Mouse (Mus musculus) brain, embryonic 14.5 days (tissue): ENCODE results near the gene Relt. TPM values are rescaled to one million over a fixed set of nuclear protein-coding genes. Genes with fewer than 3 reads are reported as not detected.

Experiments
- DNase-seq: peaks from one replicate; pipeline ENCODE4 v3.0.0-alpha.2; 2011; ENCODE audit warnings: low read depth
- CTCF ChIP-seq: fragments of 200-500 bp; IDR thresholded peaks from 2 replicates; pipeline ENCODE4 v1.5.1; 2012; ENCODE audit warnings: inconsistent platforms, mild to moderate bottlenecking, moderate library complexity, borderline replicate concordance; ENCODE audit not compliant: insufficient read depth, insufficient read length; ENCODE audit errors: extremely low read depth
- POLR2A ChIP-seq: fragments of 200-500 bp; IDR thresholded peaks from 2 replicates; pipeline ENCODE4 v1.6.1; 2012; ENCODE audit warnings: mild to moderate bottlenecking, inconsistent platforms, borderline replicate concordance; ENCODE audit not compliant: poor library complexity, insufficient read depth, insufficient read length, severe bottlenecking; ENCODE audit errors: extremely low read depth
- polyA plus RNA-seq: library from polyadenylated mRNA; depleted of rRNA; stranded (reverse); fragments of >200 nt; gene quantifications from 2 replicates; pipeline ENCODE4 v1.2.3, GENCODE M21; 2012

Relt gene
- polyA plus RNA-seq, 1 experiment, result 6.2 TPM

DNA sequence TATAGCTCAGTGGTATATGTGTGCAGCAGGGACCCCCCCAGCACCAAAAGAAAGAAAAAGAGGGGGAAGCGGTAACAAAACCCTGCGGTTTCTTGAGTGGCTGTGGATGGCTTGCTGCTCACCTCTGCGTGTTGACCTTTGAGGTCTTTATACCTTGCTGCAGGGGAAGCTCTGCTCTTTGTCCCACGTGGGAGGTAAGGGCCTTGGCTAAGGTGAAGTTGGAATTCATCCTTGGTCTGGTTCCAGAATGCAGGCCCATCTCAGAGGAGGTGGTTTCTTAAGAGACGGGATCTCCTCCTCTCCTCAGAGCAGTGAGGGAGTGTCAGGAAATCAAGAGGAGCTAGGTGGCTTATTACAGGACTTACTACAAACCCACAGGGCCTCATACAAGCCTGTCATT is 21.1 kb downstream of the Relt start:
- TF ChIP-seq POLR2A, result no peak
- no peak for TF ChIP-seq CTCF
- DNase-seq, result no peak

DNA sequence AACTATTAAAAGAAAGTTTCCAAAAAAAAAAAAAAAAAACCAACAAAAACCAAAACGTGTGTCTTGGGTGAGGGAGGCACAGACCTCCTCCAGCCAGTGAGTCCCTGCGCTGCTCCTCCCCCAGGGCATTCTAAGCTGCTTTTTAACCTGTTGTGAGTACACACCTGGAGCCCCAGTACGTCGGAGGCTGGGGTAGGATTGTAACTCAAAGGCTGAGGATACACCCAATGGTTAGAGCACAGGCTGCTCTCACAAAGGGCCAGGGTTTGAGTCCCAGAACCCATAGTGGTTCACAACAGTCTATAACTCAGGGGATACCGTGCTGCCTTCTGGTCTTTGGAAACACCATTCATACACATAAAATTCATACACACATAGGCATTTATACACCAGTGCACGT is 21.6 kb downstream of the Relt start:
- TF ChIP-seq CTCF (no peak), POLR2A (no peak)
- DNase-seq, result no peak

DNA sequence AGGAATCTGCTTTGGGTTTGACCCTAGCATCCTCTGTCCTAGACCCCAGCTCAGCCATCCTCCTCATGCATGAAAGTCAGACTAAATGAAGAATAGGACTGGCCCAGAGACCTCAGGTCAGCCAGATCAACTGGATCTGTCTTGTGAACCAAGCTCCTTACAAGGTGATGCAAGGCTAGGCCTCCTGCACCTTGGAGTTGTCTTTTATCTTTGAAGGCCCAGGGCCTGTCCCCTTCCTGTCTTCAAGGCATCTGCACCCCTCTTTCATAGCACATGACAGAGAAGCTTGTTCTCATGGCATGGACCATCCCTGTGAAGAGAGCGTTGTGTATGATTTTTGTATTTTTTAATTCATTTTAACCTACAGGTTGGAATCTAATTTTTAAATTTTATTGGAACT is 22.3 kb downstream of the Relt start:
- TF ChIP-seq CTCF, result no peak
- TF ChIP-seq POLR2A, result no peak
- DNase-seq, result no peak

DNA sequence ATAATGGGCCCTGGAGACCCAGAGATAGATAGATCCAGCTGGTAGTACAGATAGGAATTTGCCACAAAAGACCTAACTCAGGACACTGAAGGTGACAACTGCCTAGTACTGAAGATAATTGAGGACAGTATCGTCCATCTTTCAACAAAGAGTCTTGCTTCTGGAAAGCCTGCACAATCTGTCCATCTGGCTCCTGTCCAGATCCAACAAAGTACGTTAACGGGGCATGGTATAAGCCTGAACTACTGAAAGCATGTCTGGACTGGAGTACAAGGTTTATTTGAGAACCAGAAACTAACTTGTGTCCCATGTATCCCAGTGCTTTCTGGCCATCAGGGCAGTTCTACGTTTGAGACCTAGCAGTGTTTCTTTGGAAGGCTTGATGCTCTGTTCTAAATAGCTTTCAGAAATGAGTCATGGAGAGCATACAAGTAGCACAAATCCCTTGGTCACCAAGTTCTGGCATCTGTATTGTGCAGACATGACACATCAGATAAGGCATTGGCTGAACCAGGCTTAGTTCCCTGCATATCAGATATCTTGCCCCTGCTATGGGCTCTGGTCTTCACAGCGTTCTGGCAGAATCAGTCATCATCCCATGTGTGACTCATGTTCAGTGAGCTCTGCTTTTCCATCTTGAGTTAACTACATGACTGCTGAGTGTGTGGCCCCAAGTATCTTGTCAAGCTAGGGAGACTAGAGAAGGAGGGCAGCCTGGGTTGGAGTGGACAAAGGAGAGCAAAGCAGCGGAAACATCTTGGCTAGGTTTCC is 23.4 kb downstream of the Relt start:
- no peak for TF ChIP-seq CTCF
- peak; percentile 49 for DNase-seq

DNA sequence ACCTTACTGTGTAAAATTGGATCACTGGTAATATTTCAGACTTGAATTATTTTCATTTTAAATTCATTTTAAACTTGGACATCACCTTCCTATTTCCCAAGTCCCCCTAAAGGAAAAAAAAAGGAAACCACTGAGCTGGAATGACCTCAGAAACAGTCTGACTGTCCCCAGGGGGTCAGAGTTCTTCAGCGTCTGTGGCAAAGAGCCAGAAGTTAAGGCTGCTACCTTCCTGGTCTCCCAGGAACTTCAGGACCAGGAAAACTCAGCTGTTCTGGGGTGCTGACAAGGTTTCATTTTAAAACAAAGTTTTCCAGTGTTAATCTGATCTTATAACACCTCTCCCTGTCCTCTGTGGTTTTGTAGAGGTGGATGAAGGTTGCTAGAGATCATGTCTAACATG is 25.5 kb downstream of the Relt start:
- no peak for TF ChIP-seq CTCF
- no peak for TF ChIP-seq POLR2A
- DNase-seq, result no peak

DNA sequence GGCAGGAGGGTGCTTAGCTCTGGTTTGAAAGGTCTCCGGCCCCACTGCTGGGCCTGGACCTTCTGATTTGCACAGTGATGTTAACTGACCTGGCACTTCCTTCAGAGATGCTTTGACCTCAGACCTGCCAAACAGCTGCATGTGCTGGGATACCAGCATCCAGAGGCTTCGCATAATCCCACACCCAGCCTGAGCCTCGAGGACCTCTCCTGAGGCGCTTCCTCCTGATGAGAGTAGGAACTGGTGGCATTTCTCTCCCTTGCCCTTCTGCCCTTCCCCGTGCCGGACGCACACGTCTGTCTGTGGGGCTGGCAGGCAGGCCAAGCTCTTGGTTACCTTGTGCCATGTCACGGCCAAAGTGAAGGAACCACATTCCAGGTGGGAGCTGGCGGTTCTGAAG is 26.6 kb downstream of the Relt start:
- DNase-seq, result no peak
- no peak for TF ChIP-seq POLR2A
- TF ChIP-seq CTCF, result no peak

DNA sequence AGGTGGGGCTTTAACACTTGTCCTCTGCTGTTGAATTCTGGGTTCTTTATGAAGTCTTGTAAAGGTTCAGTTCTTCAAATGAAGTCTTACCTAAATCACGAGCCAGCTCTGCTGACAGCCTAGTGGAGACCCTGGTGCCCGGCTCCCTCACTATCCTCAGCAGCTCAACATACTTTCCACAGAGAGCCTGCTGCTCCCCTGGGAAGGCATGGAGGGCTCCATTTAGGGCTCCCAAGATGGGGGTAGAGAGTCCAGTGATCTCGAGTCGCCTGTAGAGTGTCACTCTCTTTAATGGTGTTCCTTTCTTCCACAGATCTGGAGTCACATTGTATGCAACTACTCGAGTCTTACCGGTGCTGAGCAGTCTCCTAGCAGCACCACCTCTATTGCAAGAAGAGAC is 27.5 kb downstream of the Relt start:
- DNase-seq, result no peak
- TF ChIP-seq CTCF, result no peak
- TF ChIP-seq POLR2A, result no peak

DNA sequence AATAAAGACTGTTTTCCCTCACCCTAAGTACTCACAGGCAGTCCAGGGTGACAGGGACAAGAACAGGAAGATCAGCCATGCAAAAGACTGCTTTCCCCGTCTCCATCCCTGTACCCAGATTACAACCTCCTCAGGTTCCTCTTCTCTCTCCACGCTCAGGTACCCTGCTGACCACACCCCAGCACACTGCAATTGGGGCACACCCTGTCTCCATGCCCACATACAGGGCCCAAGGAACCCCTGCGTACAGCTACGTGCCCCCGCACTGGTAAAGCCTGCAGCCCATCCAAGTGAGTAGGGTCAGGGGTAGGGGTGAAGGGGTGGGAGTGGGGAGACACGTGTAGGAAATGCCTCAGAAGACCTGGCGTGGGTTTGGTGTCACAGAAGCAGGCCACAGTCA is 28.1 kb downstream of the Relt start:
- TF ChIP-seq CTCF (no peak), POLR2A (no peak)
- DNase-seq, result no peak

DNA sequence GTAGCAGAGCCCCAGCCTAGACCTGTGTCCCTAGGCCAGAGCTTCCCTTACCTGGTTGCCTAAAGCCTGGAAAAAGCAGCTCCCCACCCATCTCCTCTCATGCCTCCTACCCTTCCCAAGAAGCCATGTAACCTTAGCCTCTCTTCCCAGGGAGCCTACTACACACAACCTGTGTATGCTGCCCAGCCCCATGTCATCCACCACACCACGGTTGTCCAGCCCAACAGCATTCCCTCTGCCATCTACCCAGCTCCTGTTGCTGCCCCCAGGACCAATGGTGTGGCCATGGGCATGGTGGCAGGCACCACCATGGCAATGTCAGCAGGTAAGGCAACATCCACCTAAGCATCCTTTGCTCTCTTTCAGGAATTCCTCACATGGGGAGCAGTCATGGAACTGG is 29.4 kb downstream of the Relt start:
- no peak for DNase-seq
- no peak for TF ChIP-seq CTCF
- no peak for TF ChIP-seq POLR2A

DNA sequence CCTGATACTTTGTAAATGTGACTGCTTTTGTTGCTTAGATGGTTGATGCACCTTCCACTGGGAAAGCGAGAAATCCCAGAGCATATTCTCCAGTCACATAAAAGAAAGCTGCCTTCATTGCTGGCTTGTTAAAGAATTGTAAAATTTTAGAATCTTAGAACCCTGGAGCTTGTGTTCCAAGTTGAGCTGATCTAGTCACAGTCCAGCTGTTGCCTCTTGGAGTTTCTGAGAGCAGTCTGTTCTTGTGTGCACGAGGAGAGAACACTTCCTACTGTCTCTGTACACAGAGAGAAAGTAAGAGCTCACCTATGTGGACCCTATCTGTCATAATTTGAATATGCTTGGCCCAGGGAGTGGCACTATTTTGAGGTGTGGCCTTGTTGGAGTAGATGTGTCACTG is 34.7 kb downstream of the Relt start:
- TF ChIP-seq CTCF, result no peak
- TF ChIP-seq POLR2A, result no peak
- DNase-seq, result no peak

DNA sequence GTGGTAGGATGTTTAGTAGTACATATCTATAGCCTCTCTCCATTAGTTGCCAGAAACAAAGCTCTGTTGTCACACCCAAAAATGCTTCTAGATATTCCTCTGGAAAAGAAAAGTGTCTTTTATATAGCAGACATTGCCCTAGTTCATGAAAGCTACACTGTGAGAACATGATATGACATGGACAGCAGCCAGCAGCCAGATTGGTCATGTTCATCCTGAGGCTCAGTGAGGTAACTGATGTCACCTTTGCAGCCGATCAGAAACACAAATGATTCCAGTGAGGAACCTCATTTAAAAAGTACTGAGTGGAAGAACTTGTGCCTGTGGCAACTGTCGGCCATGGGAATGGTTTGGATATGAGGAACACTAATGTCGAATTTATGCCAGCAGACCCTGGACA is 38.6 kb downstream of the Relt start:
- DNase-seq, result no peak
- TF ChIP-seq POLR2A, result no peak
- no peak for TF ChIP-seq CTCF

DNA sequence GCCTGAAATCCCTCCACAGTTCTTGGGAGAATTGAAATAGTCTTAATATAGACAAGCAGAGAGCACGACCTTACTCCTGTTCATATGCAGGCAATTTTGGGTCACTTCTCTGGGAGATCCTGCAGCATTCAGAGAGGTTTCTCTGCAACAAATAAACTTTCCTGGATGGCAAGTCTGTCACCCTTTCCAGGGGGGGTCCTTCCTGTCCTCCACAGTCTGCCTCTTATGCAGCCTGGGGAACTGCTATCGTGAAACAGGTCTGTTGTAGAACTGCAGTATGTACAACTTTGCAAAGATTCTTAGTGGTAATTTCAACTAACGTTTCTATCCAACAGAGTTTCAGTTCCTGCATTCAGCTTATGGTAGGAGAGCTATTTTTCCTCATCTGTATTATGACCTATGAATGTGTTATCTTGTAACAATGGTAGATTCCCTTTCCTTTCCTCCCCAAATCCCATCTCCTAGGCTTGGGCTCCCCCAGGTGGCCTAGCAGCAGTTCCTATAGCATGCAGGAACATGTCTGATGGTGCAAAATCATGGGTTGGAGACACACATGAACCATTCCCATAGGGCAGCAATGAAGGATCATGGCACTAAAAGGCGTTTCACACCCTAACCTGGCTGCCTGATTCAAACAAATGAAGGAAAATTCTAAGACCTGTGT is 44.7 kb downstream of the Relt start:
- DNase-seq, result peak; percentile 55
- TF ChIP-seq CTCF (peak; percentile 46; the same call in 1 of the 2 replicates), POLR2A (no peak)

DNA sequence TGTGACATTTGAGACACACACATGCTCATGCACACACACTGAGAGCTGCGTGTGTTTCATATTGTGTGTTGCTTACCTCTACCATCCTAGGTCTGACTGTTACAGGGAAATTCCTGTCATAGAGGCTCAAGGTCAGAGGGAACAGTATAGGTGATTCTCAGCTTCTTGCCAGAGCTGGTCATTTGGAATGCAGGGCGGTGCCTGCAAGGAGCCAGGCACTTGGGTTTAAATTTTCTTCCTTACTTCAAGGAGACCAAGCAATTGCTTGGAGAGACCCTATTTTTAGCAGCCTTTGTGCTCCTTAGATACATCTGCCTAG is 45.8 kb downstream of the Relt start:
- DNase-seq, result no peak
- TF ChIP-seq CTCF (no peak), POLR2A (no peak)
